Mouse (Mus musculus) lung, postnatal 0 days (tissue): ENCODE results near the gene Gpank1.

Experiments used
- CTCF ChIP-seq: IDR thresholded peaks from 2 replicates; pipeline ENCODE4 v1.5.1; 2016; ENCODE audit warnings: antibody characterized with exemption, mild to moderate bottlenecking
- EP300 ChIP-seq: IDR thresholded peaks from 2 replicates; pipeline ENCODE4 v1.6.1; 2016; ENCODE audit warnings: antibody characterized with exemption, mild to moderate bottlenecking, control low read depth

GRCm38 (mm10) chr17:35154616-35155015, 33.4 kb downstream of the Gpank1 start:
- no peak for TF ChIP-seq EP300
- no peak for TF ChIP-seq CTCF
